Mouse (Mus musculus) heart, embryonic 13.5 days (tissue): ENCODE measurements at regions not wholly inside any gene's neighbourhood (a gene's known extent, or its start where the extent isn't known, plus 50 kb on each side); places are given as distances from the start of the nearest gene placed in this dataset.
A peak's percentile ranks its signal among the peaks of the same experiment; 100 is the strongest.

Experiments used
- ATAC-seq: fragments of 200-750 bp; cut with Nextera tagmentation; 2 replicates; pipeline ENCODE4 v1.8.0; 2017; ENCODE audit warnings: moderate TSS enrichment; ENCODE audit not compliant: insufficient number of reproducible peaks, low FRiP score, low TSS enrichment; ENCODE audit errors: extremely low read depth
- H3K27ac ChIP-seq: fragments of 300-500 bp; sonication (generic); replicated peaks from 2 replicates; pipeline ENCODE4 v1.5.1; 2015; ENCODE audit warnings: moderate library complexity, mild to moderate bottlenecking, inconsistent platforms
- H3K27me3 ChIP-seq: fragments of 300-500 bp; sonication (generic); replicated peaks from 2 replicates; pipeline ENCODE4 v1.6.1; 2015; ENCODE audit warnings: mild to moderate bottlenecking, inconsistent platforms
- H3K36me3 ChIP-seq: fragments of 300-500 bp; sonication (generic); 2 replicates; pipeline ENCODE4 v1.6.1; 2015; ENCODE audit warnings: mild to moderate bottlenecking, inconsistent platforms
- H3K4me1 ChIP-seq: fragments of 300-500 bp; sonication (generic); 2 replicates; pipeline ENCODE4 v1.6.1; 2015; ENCODE audit warnings: inconsistent platforms
- H3K4me2 ChIP-seq: fragments of 300-500 bp; sonication (generic); 2 replicates; pipeline ENCODE4 v1.6.1; 2015; ENCODE audit warnings: inconsistent platforms, mild to moderate bottlenecking, moderate library complexity
- H3K4me3 ChIP-seq: fragments of 300-500 bp; sonication (generic); 2 replicates; pipeline ENCODE4 v1.5.1; 2015; ENCODE audit warnings: moderate library complexity, mild to moderate bottlenecking, inconsistent platforms
- H3K9ac ChIP-seq: fragments of 300-500 bp; sonication (generic); 2 replicates; pipeline ENCODE4 v1.6.1; 2015; ENCODE audit warnings: inconsistent platforms, mild to moderate bottlenecking, moderate library complexity
- H3K9me3 ChIP-seq: fragments of 300-500 bp; sonication (generic); 2 replicates; pipeline ENCODE4 v1.6.1; 2016; ENCODE audit warnings: inconsistent platforms
- WGBS: fragments of 180-500 bp; shearing (Covaris S2); methylation state at CpG from one replicate; pipeline ENCODE4 v1.1.7; 2015; ENCODE audit warnings: mixed read lengths; 5-methylcytosine and 5-hydroxymethylcytosine counted together

DNA sequence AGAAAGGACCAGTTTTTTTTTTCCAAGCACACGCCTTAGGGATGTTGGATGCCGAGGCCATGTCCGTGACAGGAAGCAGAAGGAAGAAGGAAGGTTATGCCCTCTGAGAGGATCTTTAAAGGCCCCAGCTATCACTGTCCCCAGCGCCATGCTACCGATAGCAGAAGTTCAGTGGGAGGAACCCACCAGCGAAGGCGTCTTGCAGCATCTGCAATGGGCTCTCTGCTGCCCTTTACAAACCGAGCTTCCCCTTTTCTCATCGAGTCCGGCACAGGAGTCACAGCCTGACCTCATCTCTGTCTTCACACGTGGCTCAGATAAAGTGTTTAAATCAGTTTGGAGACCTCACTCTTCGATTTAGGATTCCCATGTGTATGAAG is 193.5 kb downstream of the Opa1 start:
- Histone ChIP-seq H3K36me3 (no peaks in the 10 kb centered on the region), H3K9ac (no peak overlapping the region), H3K4me3 (no peak overlapping the region), H3K27ac (no peak overlapping the region), H3K9me3 (no peaks in the 10 kb centered on the region), H3K4me1 (peaks cover 48% of the 10 kb centered on the region), H3K27me3 (peaks cover 38% of the 10 kb centered on the region), H3K4me2 (no peak overlapping the region)
- ATAC-seq = no peak
- WGBS = 48% methylated on average over 12 of the region's 12 CpGs

- 73% methylated on average over 6 of the region's 6 CpGs for WGBS
- Histone ChIP-seq H3K27me3 (peaks cover 38% of the 10 kb centered on the region), H3K27ac (no peak overlapping the region), H3K36me3 (no peaks in the 10 kb centered on the region), H3K9ac (no peak overlapping the region), H3K4me1 (peaks cover 48% of the 10 kb centered on the region), H3K4me3 (no peak overlapping the region), H3K9me3 (no peaks in the 10 kb centered on the region), H3K4me2 (no peak overlapping the region)
- no peak for ATAC-seq
Observed at GRCm38 (mm10) chr16:29773056-29773455, 193.9 kb downstream of the Opa1 start.

- peaks cover 35% of the 10 kb centered on the region for H3K27me3 ChIP-seq
- H3K4me3 ChIP-seq = no peak overlapping the region
- H3K9me3 ChIP-seq = no peaks in the 10 kb centered on the region
- ATAC-seq = no peak
- H3K36me3 ChIP-seq = no peaks in the 10 kb centered on the region
- peaks cover 48% of the 10 kb centered on the region for H3K4me1 ChIP-seq
- peak overlapping the region; percentile 20; the same call in 1 of the 2 replicates for H3K27ac ChIP-seq
- no peak overlapping the region for H3K9ac ChIP-seq
- WGBS = 31% methylated on average over 2 of the region's 2 CpGs
- H3K4me2 ChIP-seq = no peak overlapping the region
Observed at GRCm38 (mm10) chr16:29774949-29775348, 195.8 kb downstream of the Opa1 start.

GRCm38 (mm10) chr16:29775879-29776278 is 196.7 kb downstream of the Opa1 start:
- 71% methylated on average over 5 of the region's 5 CpGs for WGBS
- Histone ChIP-seq H3K27me3 (peaks cover 34% of the 10 kb centered on the region), H3K4me1 (peaks cover 48% of the 10 kb centered on the region), H3K27ac (peak overlapping the region; percentile 20; the same call in 1 of the 2 replicates), H3K4me2 (no peak overlapping the region), H3K4me3 (no peak overlapping the region), H3K36me3 (no peaks in the 10 kb centered on the region), H3K9ac (no peak overlapping the region), H3K9me3 (no peaks in the 10 kb centered on the region)
- no peak for ATAC-seq

DNA sequence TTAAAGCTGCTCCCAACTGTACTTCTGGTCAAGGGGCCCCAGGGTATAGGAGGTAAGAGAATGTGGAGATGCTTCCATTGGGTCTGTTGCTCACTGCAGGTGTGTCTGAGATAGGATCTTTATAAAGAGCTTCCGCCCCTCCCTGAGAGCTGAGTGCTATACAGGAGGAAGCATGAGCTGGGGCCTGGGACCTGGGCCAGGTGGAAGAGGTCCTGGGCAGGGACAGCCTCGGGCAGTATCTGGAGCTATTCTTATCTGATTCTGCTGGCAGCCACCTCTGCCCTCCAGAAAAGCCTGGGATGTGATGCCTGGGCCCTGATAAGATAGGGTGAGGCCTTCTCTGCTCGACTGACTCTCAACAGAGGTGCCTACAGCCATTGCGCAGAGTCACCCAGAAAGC is 203.3 kb downstream of the Opa1 start:
- Histone ChIP-seq H3K9me3 (peaks cover 8% of the 10 kb centered on the region), H3K27me3 (peaks cover 28% of the 10 kb centered on the region), H3K36me3 (no peaks in the 10 kb centered on the region), H3K4me3 (no peak overlapping the region), H3K27ac (no peak overlapping the region), H3K4me2 (no peak overlapping the region), H3K9ac (no peak overlapping the region), H3K4me1 (0 out of 2 replicates have a peak, but pooled peaks cover 3% of the 10 kb centered on the region)
- WGBS = 51% methylated on average over 4 of the region's 4 CpGs
- no peak for ATAC-seq

- peaks cover 18% of the 10 kb centered on the region; the same call in 1 of the 2 replicates for H3K4me1 ChIP-seq
- WGBS = 96% methylated on average over 3 of the region's 3 CpGs
- H3K27me3 ChIP-seq = peaks cover 27% of the 10 kb centered on the region
- no peak overlapping the region for H3K4me2 ChIP-seq
- H3K9ac ChIP-seq = no peak overlapping the region
- no peak for ATAC-seq
- H3K27ac ChIP-seq = no peak overlapping the region
- no peaks in the 10 kb centered on the region for H3K36me3 ChIP-seq
- H3K4me3 ChIP-seq = no peak overlapping the region
- peaks cover 8% of the 10 kb centered on the region for H3K9me3 ChIP-seq
Observed at GRCm38 (mm10) chr16:29785114-29785513, 206.0 kb downstream of the Opa1 start.

DNA sequence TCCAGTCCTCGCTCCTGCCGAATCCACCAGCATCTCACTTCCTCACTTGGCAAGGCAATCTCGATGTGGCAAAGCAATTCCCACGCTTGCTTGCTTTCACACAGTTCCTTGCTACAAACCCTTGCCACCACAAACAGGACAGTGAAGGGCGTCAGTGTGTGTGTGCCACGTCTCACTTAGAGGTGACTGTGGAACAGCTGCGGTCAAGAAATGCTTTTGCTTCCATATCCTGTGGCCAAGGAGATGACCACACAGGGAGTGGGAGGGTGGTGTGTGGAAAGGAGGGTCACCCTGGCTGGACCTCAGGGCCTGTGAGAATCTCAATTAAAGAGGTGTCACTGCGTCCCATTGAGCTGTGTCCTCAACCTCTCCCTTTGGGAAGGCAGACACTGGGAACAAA is 207.4 kb downstream of the Opa1 start:
- H3K4me3 ChIP-seq = no peak overlapping the region
- peaks cover 17% of the 10 kb centered on the region; the same call in 1 of the 2 replicates for H3K27me3 ChIP-seq
- no peak overlapping the region for H3K9ac ChIP-seq
- H3K4me1 ChIP-seq = peaks cover 18% of the 10 kb centered on the region; the same call in 1 of the 2 replicates
- H3K27ac ChIP-seq = no peak overlapping the region
- no peak overlapping the region for H3K4me2 ChIP-seq
- no peak for ATAC-seq
- no peaks in the 10 kb centered on the region for H3K36me3 ChIP-seq
- 87% methylated on average over 8 of the region's 8 CpGs for WGBS
- peaks cover 8% of the 10 kb centered on the region for H3K9me3 ChIP-seq

GRCm38 (mm10) chr16:29787633-29788511 is 208.7 kb downstream of the Opa1 start:
- 75% methylated on average over 5 of the region's 5 CpGs for WGBS
- Histone ChIP-seq H3K9me3 (peaks cover 8% of the 10 kb centered on the region), H3K27me3 (peaks cover 15% of the 10 kb centered on the region; the same call in 1 of the 2 replicates), H3K4me1 (peaks cover 15% of the 10 kb centered on the region; the same call in 1 of the 2 replicates), H3K9ac (no peak overlapping the region), H3K4me2 (no peak overlapping the region), H3K36me3 (no peaks in the 10 kb centered on the region), H3K4me3 (no peak overlapping the region), H3K27ac (no peak overlapping the region)
- ATAC-seq = no peak

DNA sequence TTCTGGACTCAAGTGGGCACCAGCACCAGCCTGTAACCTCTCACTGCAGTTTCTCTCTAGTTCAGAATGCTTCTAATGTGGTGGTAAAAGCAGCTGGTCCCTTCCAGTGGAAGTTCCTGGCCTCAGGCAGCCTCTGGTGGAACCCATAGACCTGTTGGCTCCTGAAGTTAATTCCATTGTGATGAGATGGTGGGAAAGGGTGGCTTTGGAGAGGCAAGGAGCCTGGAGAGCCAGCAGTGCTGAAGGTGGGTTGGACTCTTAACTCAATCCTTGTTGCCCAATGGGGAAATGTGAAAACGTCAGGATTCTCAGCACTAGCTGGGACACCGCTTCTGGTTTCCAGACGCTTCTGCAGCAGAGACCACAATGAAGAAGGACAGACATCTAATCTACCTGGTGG is 210.9 kb downstream of the Opa1 start:
- H3K4me1 ChIP-seq = peaks cover 15% of the 10 kb centered on the region; the same call in 1 of the 2 replicates
- H3K4me3 ChIP-seq = no peak overlapping the region
- H3K9me3 ChIP-seq = peaks cover 8% of the 10 kb centered on the region
- ATAC-seq = no peak
- no peaks in the 10 kb centered on the region for H3K36me3 ChIP-seq
- no peak overlapping the region for H3K27ac ChIP-seq
- WGBS = 84% methylated on average over 3 of the region's 3 CpGs
- no peak overlapping the region for H3K4me2 ChIP-seq
- no peak overlapping the region for H3K9ac ChIP-seq
- peaks cover 24% of the 10 kb centered on the region; the same call in 1 of the 2 replicates for H3K27me3 ChIP-seq

DNA sequence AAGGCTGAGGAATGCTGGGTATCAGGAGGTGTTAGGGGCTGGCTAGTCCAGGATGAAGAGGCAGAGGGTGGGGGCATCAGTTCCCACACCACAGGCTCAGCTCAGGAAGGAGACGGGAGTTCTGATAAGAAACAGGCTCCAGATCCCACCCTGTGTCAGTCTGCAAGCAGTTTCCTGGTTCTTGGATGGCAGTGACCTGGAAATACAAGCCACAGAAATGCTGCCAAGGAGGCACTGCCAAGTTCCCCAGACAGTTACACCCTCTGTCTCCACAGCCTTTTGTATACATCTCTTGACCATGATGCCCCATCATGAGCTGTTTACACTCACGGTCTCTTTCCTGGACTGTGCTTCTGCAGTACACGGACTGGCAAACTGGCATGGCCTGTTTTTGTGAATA is 220.1 kb downstream of the Opa1 start:
- Histone ChIP-seq H3K4me3 (no peak overlapping the region), H3K9me3 (no peaks in the 10 kb centered on the region), H3K4me2 (no peak overlapping the region), H3K27me3 (peaks cover 63% of the 10 kb centered on the region), H3K4me1 (peaks cover 20% of the 10 kb centered on the region), H3K27ac (no peak overlapping the region), H3K9ac (no peak overlapping the region), H3K36me3 (no peaks in the 10 kb centered on the region)
- ATAC-seq = no peak
- 31% methylated on average over 3 of the region's 3 CpGs for WGBS

GRCm38 (mm10) chr16:29799893-29800292 is 220.8 kb downstream of the Opa1 start:
- H3K27ac ChIP-seq = no peak overlapping the region
- ATAC-seq = no peak
- H3K27me3 ChIP-seq = peaks cover 64% of the 10 kb centered on the region
- no peak overlapping the region for H3K9ac ChIP-seq
- H3K4me3 ChIP-seq = no peak overlapping the region
- no peaks in the 10 kb centered on the region for H3K9me3 ChIP-seq
- H3K4me2 ChIP-seq = no peak overlapping the region
- 62% methylated on average over 3 of the region's 3 CpGs for WGBS
- peaks cover 20% of the 10 kb centered on the region for H3K4me1 ChIP-seq
- no peaks in the 10 kb centered on the region for H3K36me3 ChIP-seq

DNA sequence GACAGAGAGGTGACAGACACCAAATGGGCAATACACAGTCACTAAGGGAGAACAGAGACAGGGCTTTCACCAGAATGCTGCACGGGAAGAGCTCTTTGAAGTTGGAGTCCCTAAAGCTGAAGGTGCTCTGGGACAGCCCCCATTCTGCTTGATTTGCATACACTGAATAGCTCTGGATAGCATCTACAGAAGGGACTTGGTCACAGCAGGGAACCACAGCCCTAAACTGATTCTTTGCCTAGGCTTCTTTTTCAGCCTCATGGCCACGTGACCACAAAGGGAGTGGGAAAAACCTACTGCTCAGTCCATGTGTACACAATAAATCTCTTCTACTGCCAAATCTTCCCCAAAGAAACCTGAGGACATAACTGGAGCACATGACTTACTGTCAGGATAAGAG is 221.3 kb downstream of the Opa1 start:
- Histone ChIP-seq H3K9me3 (no peaks in the 10 kb centered on the region), H3K9ac (no peak overlapping the region), H3K27me3 (peaks cover 65% of the 10 kb centered on the region), H3K36me3 (no peaks in the 10 kb centered on the region), H3K4me3 (no peak overlapping the region), H3K4me2 (no peak overlapping the region), H3K27ac (no peak overlapping the region), H3K4me1 (peaks cover 20% of the 10 kb centered on the region)
- 34% methylated on average over 2 of the region's 2 CpGs for WGBS
- no peak for ATAC-seq
